Mouse (Mus musculus) forebrain, embryonic 13.5 days (tissue): ENCODE data around the gene Gm15557. TPM values are rescaled to one million over a fixed set of nuclear protein-coding genes. Genes with fewer than 3 reads are reported as not detected.

Source experiments
- ATAC-seq: fragments of 200-750 bp; cut with Nextera tagmentation; 2 replicates; pipeline ENCODE4 v1.8.0; 2017
- H3K27ac ChIP-seq: fragments of 300-500 bp; sonication (generic); 2 replicates; pipeline ENCODE4 v1.5.1; 2015; ENCODE audit warnings: inconsistent platforms, mild to moderate bottlenecking, moderate library complexity
- H3K27me3 ChIP-seq: fragments of 300-500 bp; sonication (generic); 2 replicates; pipeline ENCODE4 v1.6.1; 2015; ENCODE audit warnings: mild to moderate bottlenecking, inconsistent platforms
- H3K36me3 ChIP-seq: fragments of 300-500 bp; sonication (generic); 2 replicates; pipeline ENCODE4 v1.6.1; 2015; ENCODE audit warnings: mild to moderate bottlenecking, inconsistent platforms; ENCODE audit not compliant: poor library complexity, severe bottlenecking
- H3K4me1 ChIP-seq: fragments of 300-500 bp; sonication (generic); 2 replicates; pipeline ENCODE4 v1.6.1; 2015; ENCODE audit warnings: inconsistent platforms
- H3K4me2 ChIP-seq: fragments of 300-500 bp; sonication (generic); 2 replicates; pipeline ENCODE4 v1.6.1; 2015; ENCODE audit warnings: inconsistent platforms, mild to moderate bottlenecking, moderate library complexity
- H3K4me3 ChIP-seq: fragments of 300-500 bp; sonication (generic); 2 replicates; pipeline ENCODE4 v1.5.1; 2015; ENCODE audit warnings: mild to moderate bottlenecking, inconsistent platforms
- H3K9ac ChIP-seq: fragments of 300-500 bp; sonication (generic); 2 replicates; pipeline ENCODE4 v1.6.1; 2015; ENCODE audit warnings: mild to moderate bottlenecking, inconsistent platforms
- H3K9me3 ChIP-seq: fragments of 300-500 bp; sonication (generic); replicated peaks from 2 replicates; pipeline ENCODE4 v1.6.1; 2016; ENCODE audit warnings: inconsistent platforms
- WGBS: fragments of 180-500 bp; shearing (Covaris S2); methylation state at CpG from one replicate; pipeline ENCODE4 v1.1.7; 2015; 5-methylcytosine and 5-hydroxymethylcytosine counted together
- polyA plus RNA-seq: library from polyadenylated mRNA; unstranded; fragments of >200 nt; fragmentation: Nextera tagmentation; extraction: Ambion mirVana; gene quantifications from 2 replicates; pipeline ENCODE4 v1.2.1, GENCODE M21; 2015

Gm15557 gene
- polyA plus RNA-seq, 1 experiment from 2014 or later, result not detected

DNA sequence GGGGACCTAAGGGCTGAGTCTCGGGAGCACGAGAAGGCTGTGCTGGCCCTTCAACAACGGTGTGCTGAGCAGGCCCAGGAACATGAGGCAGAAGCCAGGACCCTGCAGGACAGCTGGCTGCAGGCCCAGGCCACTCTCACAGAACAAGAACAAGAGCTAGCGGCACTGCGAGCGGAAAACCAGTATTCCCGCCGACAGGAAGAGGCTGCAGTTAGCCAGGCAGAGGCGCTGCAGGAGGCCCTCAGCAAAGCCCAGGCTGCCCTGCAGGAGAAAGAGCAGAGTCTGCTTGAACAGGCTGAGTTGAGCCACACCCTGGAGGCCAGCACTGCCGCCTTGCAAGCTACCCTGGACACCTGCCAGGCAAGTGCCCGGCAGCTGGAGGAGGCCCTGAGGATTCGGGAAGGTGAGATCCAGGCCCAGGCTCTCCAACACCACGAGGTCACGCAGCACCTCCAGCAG is 51.4 kb downstream of the Gm15557 start:
- no peak for ATAC-seq
- no peak overlapping the region for H3K9ac ChIP-seq
- whole genome bisulfite sequencing, result 81% methylated on average over 14 of the region's 14 CpGs
- no peaks in the 10 kb centered on the region for H3K4me1 ChIP-seq
- peaks cover 100% of the 10 kb centered on the region for H3K36me3 ChIP-seq
- no peak overlapping the region for H3K4me2 ChIP-seq
- H3K4me3 ChIP-seq, result no peak overlapping the region
- no peak overlapping the region for H3K27ac ChIP-seq
- no peaks in the 10 kb centered on the region for H3K27me3 ChIP-seq
- H3K9me3 ChIP-seq, result no peaks in the 10 kb centered on the region

Other genes starting within 250 kb of the Gm15557 start
- 142 and 144 TPM in 2 replicates for gene Trpc4ap, start 248.3 kb upstream of the Gm15557 start, polyA plus RNA-seq
- gene Edem2, start 211.3 kb upstream of the Gm15557 start, polyA plus RNA-seq, result 35.1 and 38.6 TPM in 2 replicates
- gene Gm17581, start 204.9 kb upstream of the Gm15557 start, polyA plus RNA-seq, result not detected in 2 replicates
- 1.6 and 2.0 TPM in 2 replicates for gene Procr, start 189.6 kb upstream of the Gm15557 start, polyA plus RNA-seq
- 5.1 and 5.8 TPM in 2 replicates for gene Mmp24, start 165.4 kb upstream of the Gm15557 start, polyA plus RNA-seq
- 19.4 and 20.3 TPM in 2 replicates for gene BC029722, start 121.3 kb upstream of the Gm15557 start, polyA plus RNA-seq
- gene Eif6, start 113.8 kb upstream of the Gm15557 start, polyA plus RNA-seq, result 164 and 171 TPM in 2 replicates
- 0.35 and 0.54 TPM in 2 replicates for gene Fam83c, start 105.9 kb upstream of the Gm15557 start, polyA plus RNA-seq
- gene Uqcc1, start 10.4 kb upstream of the Gm15557 start, polyA plus RNA-seq, result 69.9 and 73.5 TPM in 2 replicates
- gene Gdf5, start 4.6 kb downstream of the Gm15557 start, polyA plus RNA-seq, result 2.4 and 4.0 TPM in 2 replicates
- 23.1 and 25.4 TPM in 2 replicates for gene Cep250, start 15.7 kb downstream of the Gm15557 start, polyA plus RNA-seq
- 1.3 TPM in 2 replicates for gene 6430550D23Rik, start 67.2 kb downstream of the Gm15557 start, polyA plus RNA-seq
- gene Ergic3, start 67.3 kb downstream of the Gm15557 start, polyA plus RNA-seq, result 264 and 293 TPM in 2 replicates
- gene Fer1l4, start 112.2 kb downstream of the Gm15557 start, polyA plus RNA-seq, result not detected in 2 replicates
- 5.2 and 7.0 TPM in 2 replicates for gene Spag4, start 124.4 kb downstream of the Gm15557 start, polyA plus RNA-seq
- 42.6 and 44.9 TPM in 2 replicates for gene Cpne1, start 171.2 kb downstream of the Gm15557 start, polyA plus RNA-seq
- 30.0 and 39.0 TPM in 2 replicates for gene Rbm12, start 171.2 kb downstream of the Gm15557 start, polyA plus RNA-seq
- 20.7 and 21.2 TPM in 2 replicates for gene Gm28036, start 186.4 kb downstream of the Gm15557 start, polyA plus RNA-seq
- gene Romo1, start 203.3 kb downstream of the Gm15557 start, polyA plus RNA-seq, result 389 and 451 TPM in 2 replicates
- 36.7 and 38.8 TPM in 2 replicates for gene Nfs1, start 203.5 kb downstream of the Gm15557 start, polyA plus RNA-seq
- gene Rbm39, start 239.5 kb downstream of the Gm15557 start, polyA plus RNA-seq, result 686 and 711 TPM in 2 replicates